8 mouse cellular contexts compared by ENCODE assay signal in genomic region chr12:113138901-113139864, GRCm38 (mm10). TPM values are rescaled to one million over a fixed set of nuclear protein-coding genes. Genes with fewer than 3 reads are reported as not detected.
DNase-seq lines count a peak whose midpoint lies in the region; ATAC-seq and TF ChIP-seq lines count a peak whose summit lies in the region.

No protein-coding gene starts in this region.

- H3K9me3 ChIP-seq in embryonic facial prominence, embryonic 15.5 days (replicated peaks): no peaks in the 10 kb centered on the region
- H3K9me3 ChIP-seq in intestine, embryonic 16.5 days (ENCODE audit: control insufficient read depth, low read length): no peaks in the 10 kb centered on the region
- no peaks in the 10 kb centered on the region for H3K9me3 ChIP-seq in stomach, postnatal 0 days (ENCODE audit: control insufficient read depth, low read length)

- intact Hi-C loops in left cerebral cortex, postnatal 10 days (cut with DNase I): no loop called here

- DNase-seq in cerebellum, postnatal 10 days: peak; percentile 48 to 49
- no peak for DNase-seq in cerebellum, adult 18-20 months
- DNase-seq in lung, adult 2 months: peak; percentile 79
- peak; percentile 47 for DNase-seq in stomach, postnatal 0 days (ENCODE audit: low spot score)
- no peak for DNase-seq in left cerebral cortex, postnatal 10 days (ENCODE audit: extremely low spot score in 1 of 2, low spot score in 2 of 2)

- peaks cover 42% of the 10 kb centered on the region for H3K36me3 ChIP-seq in embryonic facial prominence, embryonic 15.5 days
- H3K36me3 ChIP-seq in intestine, embryonic 16.5 days (ENCODE audit: control insufficient read depth, insufficient read depth, low read length): peaks cover 32% of the 10 kb centered on the region
- H3K36me3 ChIP-seq in stomach, postnatal 0 days (ENCODE audit: control insufficient read depth, insufficient read depth, low read length): peaks cover 21% of the 10 kb centered on the region

- no peak overlapping the region for H3K9ac ChIP-seq in embryonic facial prominence, embryonic 15.5 days
- H3K9ac ChIP-seq in intestine, embryonic 16.5 days (ENCODE audit: low read depth, low read length): 0 out of 2 replicates have a peak overlapping the region, but pooled peaks have one; percentile 66
- H3K9ac ChIP-seq in stomach, postnatal 0 days (ENCODE audit: low read length): no peak overlapping the region

- peaks cover 51% of the 10 kb centered on the region for H3K4me1 ChIP-seq in embryonic facial prominence, embryonic 15.5 days
- peaks cover 45% of the 10 kb centered on the region for H3K4me1 ChIP-seq in intestine, embryonic 16.5 days (ENCODE audit: control insufficient read depth, insufficient read depth, low read length)
- H3K4me1 ChIP-seq in lung, adult 2 months (ENCODE audit: control insufficient read depth, insufficient read depth, low read length): peaks cover 19% of the 10 kb centered on the region
- peaks cover 3% of the 10 kb centered on the region; the same call in 1 of the 2 replicates for H3K4me1 ChIP-seq in stomach, postnatal 0 days (replicated peaks; ENCODE audit: control insufficient read depth, insufficient read depth)

- 40% methylated on average over 11 of the region's 11 CpGs for WGBS in embryonic facial prominence, embryonic 15.5 days
- 42% methylated on average over 11 of the region's 11 CpGs for WGBS in intestine, embryonic 16.5 days
- 54% methylated on average over 11 of the region's 11 CpGs for WGBS in lung, adult 2 months
- 44% methylated on average over 11 of the region's 11 CpGs for WGBS in stomach, postnatal 0 days

- TF ChIP-seq POLR2A in lung, adult 2 months (IDR thresholded peaks at IDR 0.05; ENCODE audit: borderline replicate concordance, extremely low read depth, low read depth, low read length): 0 out of 2 replicates have a peak, but pooled peaks have one; percentile 21

- peak overlapping the region; percentile 77 for H3K27ac ChIP-seq in embryonic facial prominence, embryonic 15.5 days (replicated peaks)
- H3K27ac ChIP-seq in intestine, embryonic 16.5 days (ENCODE audit: low read length): 0 out of 2 replicates have a peak overlapping the region, but pooled peaks have one; percentile 16
- no peak overlapping the region for H3K27ac ChIP-seq in stomach, postnatal 0 days (replicated peaks)

- H3K4me2 ChIP-seq in embryonic facial prominence, embryonic 15.5 days (replicated peaks): peak overlapping the region; percentile 91
- H3K4me2 ChIP-seq in intestine, embryonic 16.5 days (ENCODE audit: low read depth, low read length): peak overlapping the region; percentile 94
- peak overlapping the region; percentile 78 for H3K4me2 ChIP-seq in stomach, postnatal 0 days (replicated peaks; ENCODE audit: low read depth)

- H3K27me3 ChIP-seq in embryonic facial prominence, embryonic 15.5 days: peaks cover 27% of the 10 kb centered on the region
- peaks cover 21% of the 10 kb centered on the region for H3K27me3 ChIP-seq in intestine, embryonic 16.5 days (replicated peaks; ENCODE audit: control insufficient read depth, insufficient read depth, low read length)
- no peaks in the 10 kb centered on the region for H3K27me3 ChIP-seq in stomach, postnatal 0 days (ENCODE audit: control insufficient read depth, insufficient read depth, low read length)

- H3K4me3 ChIP-seq in embryonic facial prominence, embryonic 15.5 days (replicated peaks): peak overlapping the region; percentile 58
- H3K4me3 ChIP-seq in intestine, embryonic 16.5 days (ENCODE audit: low read length): peak overlapping the region; percentile 63
- H3K4me3 ChIP-seq in lung, adult 2 months (replicated peaks; ENCODE audit: extremely low read depth, low read depth, low read length): no peak overlapping the region
- peak overlapping the region; percentile 55 for H3K4me3 ChIP-seq in stomach, postnatal 0 days (ENCODE audit: low read depth, low read length)

- no peak for TF ChIP-seq CTCF in lung, adult 2 months (IDR thresholded peaks at IDR 0.05; ENCODE audit: insufficient read depth, low read length)
- TF ChIP-seq CTCF in stomach, postnatal 0 days (IDR thresholded peaks at IDR 0.05; ENCODE audit: low read depth): no peak

- no peak for ATAC-seq in embryonic facial prominence, embryonic 15.5 days (ENCODE audit: insufficient number of reproducible peaks, low FRiP score, low TSS enrichment, low read depth)
- no peak for ATAC-seq in intestine, embryonic 16.5 days
- ATAC-seq in stomach, postnatal 0 days (ENCODE audit: low FRiP score, low TSS enrichment): no peak
- ATAC-seq in monocyte, adult 5-6 weeks (replicated peaks; ENCODE audit: insufficient number of reproducible peaks, low FRiP score, low TSS enrichment, poor library complexity, severe bottlenecking): no peak

- TF ChIP-seq EP300 in stomach, postnatal 0 days (optimal IDR thresholded peaks at IDR 0.05): no peak

RNA-seq across cellular contexts. Expression of gene Crip2, which starts 0.9 kb away (rescaled TPM):
- 150 and 162 TPM in 2 replicates for polyA plus RNA-seq in embryonic facial prominence, embryonic 15.5 days (2015; fragmentation: Nextera tagmentation; extraction: Ambion mirVana)
- 124 and 130 TPM in 2 replicates for polyA plus RNA-seq in intestine, embryonic 16.5 days (2015; fragmentation: Nextera tagmentation; extraction: Ambion mirVana)
- polyA plus RNA-seq in lung, adult 2 months (2012; rRNA removed): 1,334 and 1,488 TPM in 2 replicates
- 106 and 112 TPM in 2 replicates for polyA plus RNA-seq in stomach, postnatal 0 days (2015; fragmentation: Nextera tagmentation; extraction: Ambion mirVana)
- 100 to 1,000 TPM; 220 to 253 TPM for total RNA-seq in left cerebral cortex, postnatal 10 days (2021)
- 0.57 to 1.7 TPM in 2 of 3 replicates, not detected in the other for total RNA-seq in monocyte, adult 5-6 weeks (2017)

RNA-seq across cellular contexts. Expression of gene Crip1, which starts 6.9 kb away (rescaled TPM):
- 436 and 462 TPM in 2 replicates for polyA plus RNA-seq in embryonic facial prominence, embryonic 15.5 days (2015; fragmentation: Nextera tagmentation; extraction: Ambion mirVana)
- 489 and 523 TPM in 2 replicates for polyA plus RNA-seq in intestine, embryonic 16.5 days (2015; fragmentation: Nextera tagmentation; extraction: Ambion mirVana)
- polyA plus RNA-seq in lung, adult 2 months (2012; rRNA removed): 746 and 1,492 TPM in 2 replicates
- polyA plus RNA-seq in stomach, postnatal 0 days (2015; fragmentation: Nextera tagmentation; extraction: Ambion mirVana): 585 and 865 TPM in 2 replicates
- total RNA-seq in left cerebral cortex, postnatal 10 days (2021): 10 to 100 TPM; 12.4 to 12.6 TPM
- 1,094 to 1,293 TPM (median 1,104 TPM) in 3 replicates for total RNA-seq in monocyte, adult 5-6 weeks (2017)

RNA-seq across cellular contexts. Expression of gene Tedc1, which starts 17.0 kb away (rescaled TPM):
- 29.6 and 36.8 TPM in 2 replicates for polyA plus RNA-seq in embryonic facial prominence, embryonic 15.5 days (2015; fragmentation: Nextera tagmentation; extraction: Ambion mirVana)
- 21.4 and 22.7 TPM in 2 replicates for polyA plus RNA-seq in intestine, embryonic 16.5 days (2015; fragmentation: Nextera tagmentation; extraction: Ambion mirVana)
- 2.9 and 4.2 TPM in 2 replicates for polyA plus RNA-seq in lung, adult 2 months (2012; rRNA removed)
- polyA plus RNA-seq in stomach, postnatal 0 days (2015; fragmentation: Nextera tagmentation; extraction: Ambion mirVana): 5.7 and 6.0 TPM in 2 replicates
- total RNA-seq in left cerebral cortex, postnatal 10 days (2021): 1 to 10 TPM; 3.7 TPM
- total RNA-seq in monocyte, adult 5-6 weeks (2017): 3.6 to 8.8 TPM (median 4.8 TPM) in 3 replicates

RNA-seq across cellular contexts. Expression of gene Mta1, which starts 41.1 kb away (rescaled TPM):
- polyA plus RNA-seq in embryonic facial prominence, embryonic 15.5 days (2015; fragmentation: Nextera tagmentation; extraction: Ambion mirVana): 14.7 and 15.6 TPM in 2 replicates
- polyA plus RNA-seq in intestine, embryonic 16.5 days (2015; fragmentation: Nextera tagmentation; extraction: Ambion mirVana): 8.0 TPM in 2 replicates
- polyA plus RNA-seq in lung, adult 2 months (2012; rRNA removed): 77.4 and 85.3 TPM in 2 replicates
- 4.9 and 5.3 TPM in 2 replicates for polyA plus RNA-seq in stomach, postnatal 0 days (2015; fragmentation: Nextera tagmentation; extraction: Ambion mirVana)
- 10 to 100 TPM; 87.1 to 89.1 TPM for total RNA-seq in left cerebral cortex, postnatal 10 days (2021)
- 9.6 to 19.4 TPM (median 12.7 TPM) in 3 replicates for total RNA-seq in monocyte, adult 5-6 weeks (2017)

RNA-seq across cellular contexts. Expression of gene Tmem121, which starts 46.5 kb away (rescaled TPM):
- 17.0 and 17.5 TPM in 2 replicates for polyA plus RNA-seq in embryonic facial prominence, embryonic 15.5 days (2015; fragmentation: Nextera tagmentation; extraction: Ambion mirVana)
- polyA plus RNA-seq in intestine, embryonic 16.5 days (2015; fragmentation: Nextera tagmentation; extraction: Ambion mirVana): 5.6 and 5.8 TPM in 2 replicates
- polyA plus RNA-seq in lung, adult 2 months (2012; rRNA removed): 0.52 and 0.60 TPM in 2 replicates
- polyA plus RNA-seq in stomach, postnatal 0 days (2015; fragmentation: Nextera tagmentation; extraction: Ambion mirVana): 4.2 and 4.6 TPM in 2 replicates
- 10 to 100 TPM; 35.0 to 39.1 TPM for total RNA-seq in left cerebral cortex, postnatal 10 days (2021)
- total RNA-seq in monocyte, adult 5-6 weeks (2017): 0.19 TPM in 1 of 3 replicates, not detected in the others

Comparison
In these comparisons a context has a peak if more than half of its experiments do, and no peak if none do; other contexts are left out.
1. DNase-seq: peak in cerebellum, postnatal 10 days (2 of 2), lung, adult 2 months (single experiment) and stomach, postnatal 0 days (single experiment); none in cerebellum, adult 18-20 months (0 of 2) and left cerebral cortex, postnatal 10 days (0 of 2).
2. Peak in every context shown above with its lines, with median percentiles within 50 percentile points of each other: H3K4me2 ChIP-seq.